Mouse (Mus musculus): ENCODE data around the gene Tmf1.

Gene Tmf1

DNA sequence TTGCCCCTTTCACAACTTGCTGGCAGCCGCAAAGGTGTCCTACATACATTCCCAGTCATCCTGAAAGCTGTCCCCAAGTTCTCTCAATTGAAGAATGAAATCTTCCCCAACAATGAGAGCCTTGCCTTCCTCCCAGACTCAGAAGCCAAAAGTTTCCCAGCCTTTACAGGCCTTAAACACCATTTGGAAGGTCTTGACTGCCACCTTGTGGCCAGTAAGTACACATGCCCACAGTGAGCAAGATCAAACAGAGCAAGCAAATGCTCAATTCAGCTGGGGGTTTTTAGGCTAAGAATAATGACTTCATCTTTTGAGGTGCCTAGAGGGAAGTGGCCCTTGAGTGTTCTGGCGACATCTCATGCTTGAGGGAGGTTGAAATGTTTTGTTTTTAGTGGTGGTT lies 72.1 kb downstream of the Tmf1 start:
- peak; percentile 20 for DNase-seq (ENCODE audit: low spot score)

DNA sequence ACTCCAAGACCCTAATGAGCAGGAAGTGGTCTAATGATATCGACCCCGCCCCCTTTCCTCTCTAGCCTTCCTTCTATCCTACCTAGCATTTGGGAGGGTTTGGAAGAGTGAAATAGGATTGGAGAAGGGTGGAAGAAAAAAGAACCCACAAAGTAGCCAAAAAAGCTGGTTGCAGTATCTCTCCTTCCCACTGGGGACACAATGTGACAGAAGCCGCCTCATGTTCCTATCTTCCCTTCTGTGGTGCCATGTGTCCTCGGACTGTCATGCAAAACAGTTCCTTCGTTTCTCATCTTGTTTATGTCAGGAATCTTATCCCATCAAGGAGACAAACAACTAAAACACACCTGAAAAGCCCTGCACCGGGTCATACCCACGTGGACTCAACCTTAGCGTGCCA lies 72.8 kb downstream of the Tmf1 start:
- no peak for DNase-seq (ENCODE audit: low spot score)

DNA sequence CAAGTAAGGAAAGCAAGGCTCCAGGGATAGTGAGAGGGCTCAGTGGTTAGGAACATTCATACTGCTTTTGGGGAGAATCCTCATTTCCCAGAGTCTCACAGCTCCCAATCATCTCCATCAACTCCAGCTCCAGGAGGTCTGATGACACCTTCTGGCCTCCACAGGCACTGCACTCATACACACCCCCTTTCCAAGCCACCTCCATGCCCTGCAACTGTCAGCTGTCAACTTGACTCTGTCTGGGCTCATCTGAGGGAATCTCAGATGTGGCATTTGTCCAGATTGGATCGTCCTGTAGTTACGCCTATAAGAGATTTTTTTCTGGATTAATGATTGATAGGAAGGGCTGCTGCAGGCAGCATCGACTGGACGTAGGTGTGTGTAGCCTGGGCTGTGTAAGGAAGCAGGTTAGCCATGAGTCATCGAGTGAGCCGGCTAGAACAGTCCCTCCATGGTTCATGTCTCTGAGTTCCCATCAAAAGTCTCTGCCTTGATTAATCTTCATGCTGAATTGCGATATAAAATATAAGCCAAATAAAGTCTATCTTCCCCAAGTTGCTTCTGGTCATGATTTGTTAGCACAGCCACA lies 74.6 kb downstream of the Tmf1 start:
- DNase-seq (ENCODE audit: low spot score) = no peak
